Mouse (Mus musculus) midbrain, embryonic 14.5 days (tissue): ENCODE results near the gene Gdf15. TPM values are rescaled to one million over a fixed set of nuclear protein-coding genes. Genes with fewer than 3 reads are reported as not detected.
A peak's percentile ranks its signal among the peaks of the same experiment; 100 is the strongest.

ENCODE experiments used
- ATAC-seq: fragments of 200-750 bp; cut with Nextera tagmentation; 2 replicates; pipeline ENCODE4 v1.8.0; 2017; ENCODE audit warnings: moderate number of reproducible peaks, moderate library complexity; ENCODE audit not compliant: low FRiP score, low TSS enrichment
- DNase-seq: peaks from one replicate; pipeline ENCODE4 v3.0.0-alpha.2; 2015
- H3K27ac ChIP-seq: fragments of 300-500 bp; sonication (generic); replicated peaks from 2 replicates; pipeline ENCODE4 v1.5.1; 2014; ENCODE audit warnings: mild to moderate bottlenecking, low read depth, low read length, moderate library complexity
- H3K27me3 ChIP-seq: fragments of 300-500 bp; sonication (generic); 2 replicates; pipeline ENCODE4 v1.6.1; 2014; ENCODE audit warnings: low read length, control low read depth, mixed read lengths; ENCODE audit not compliant: control insufficient read depth, insufficient read depth
- H3K36me3 ChIP-seq: fragments of 300-500 bp; sonication (generic); 2 replicates; pipeline ENCODE4 v1.6.1; 2014; ENCODE audit warnings: low read length, control low read depth; ENCODE audit not compliant: control insufficient read depth, insufficient read depth
- H3K4me1 ChIP-seq: fragments of 300-500 bp; sonication (generic); 2 replicates; pipeline ENCODE4 v1.6.1; 2014; ENCODE audit warnings: mild to moderate bottlenecking, antibody characterized with exemption, low read length, control low read depth; ENCODE audit not compliant: control insufficient read depth, insufficient read depth
- H3K4me2 ChIP-seq: fragments of 300-500 bp; sonication (generic); 2 replicates; pipeline ENCODE4 v1.6.1; 2014; ENCODE audit warnings: mild to moderate bottlenecking, low read length, moderate library complexity
- H3K4me3 ChIP-seq: fragments of 300-500 bp; sonication (generic); replicated peaks from 2 replicates; pipeline ENCODE4 v1.5.1; 2014; ENCODE audit warnings: low read depth, low read length
- H3K9ac ChIP-seq: fragments of 300-500 bp; sonication (generic); replicated peaks from 2 replicates; pipeline ENCODE4 v1.6.1; 2014; ENCODE audit warnings: mild to moderate bottlenecking, low read length, moderate library complexity
- H3K9me3 ChIP-seq: fragments of 300-500 bp; sonication (generic); 2 replicates; pipeline ENCODE4 v1.6.1; 2016; ENCODE audit warnings: low read length, control low read depth, mixed read lengths; ENCODE audit not compliant: control insufficient read depth
- WGBS: fragments of 180-500 bp; shearing (Covaris S2); extraction: QIAGEN DNeasy Blood & Tissue Kit; methylation state at CpG from one replicate; pipeline ENCODE4 v1.1.7; 2014; 5-methylcytosine and 5-hydroxymethylcytosine counted together
- polyA plus RNA-seq: library from polyadenylated mRNA; unstranded; fragments of >200 nt; fragmentation: Nextera tagmentation; extraction: Ambion mirVana; gene quantifications from 2 replicates; pipeline ENCODE4 v1.2.1, GENCODE M21; 2014

The Gdf15 gene
- polyA plus RNA-seq, 1 experiment from 2014 or later, result 0.20 TPM

- H3K27me3 ChIP-seq, result no peaks in the 10 kb centered on the region
- H3K4me3 ChIP-seq, result peak within 1 kb of the TSS; percentile 79
- H3K27ac ChIP-seq, result peak within 1 kb of the TSS; percentile 86
- H3K4me1 ChIP-seq, result peaks cover 41% of the 10 kb centered on the region
- DNase-seq (no peak), ATAC-seq (no peak)
- WGBS, result 6% methylated on average over 26 of the region's 26 CpGs
- peak within 1 kb of the TSS; percentile 72 for H3K4me2 ChIP-seq
- no peaks in the 10 kb centered on the region for H3K36me3 ChIP-seq
- H3K9ac ChIP-seq, result peak within 1 kb of the TSS; percentile 82
- no peaks in the 10 kb centered on the region for H3K9me3 ChIP-seq
These were observed 23.4 kb downstream of the Gdf15 start, which contains the start of gene Ssbp4 for GRCm38 (mm10) chr8:70608749-70609367. Ssbp4 (minus strand) TSS chr8:70608872.

GRCm38 (mm10) chr8:70607898-70608748 is 24.1 kb downstream of the Gdf15 start:
- no peaks in the 10 kb centered on the region for H3K27me3 ChIP-seq
- H3K9me3 ChIP-seq, result no peaks in the 10 kb centered on the region
- ATAC-seq (peak; percentile 31; the same call in 1 of the 2 replicates), DNase-seq (peak; percentile 85)
- H3K27ac ChIP-seq, result peak overlapping the region; percentile 73
- WGBS, result 2% methylated on average over 84 of the region's 84 CpGs
- H3K4me1 ChIP-seq, result peaks cover 41% of the 10 kb centered on the region
- H3K4me3 ChIP-seq, result peak overlapping the region; percentile 79
- H3K4me2 ChIP-seq, result peak overlapping the region; percentile 72
- no peaks in the 10 kb centered on the region for H3K36me3 ChIP-seq
- peak overlapping the region; percentile 82 for H3K9ac ChIP-seq

- 0 out of 2 replicates have a peak, but pooled peaks have one; percentile 0 for ATAC-seq
These were observed 24.7 kb downstream of the Gdf15 start for GRCm38 (mm10) chr8:70607603-70607897.

DNA sequence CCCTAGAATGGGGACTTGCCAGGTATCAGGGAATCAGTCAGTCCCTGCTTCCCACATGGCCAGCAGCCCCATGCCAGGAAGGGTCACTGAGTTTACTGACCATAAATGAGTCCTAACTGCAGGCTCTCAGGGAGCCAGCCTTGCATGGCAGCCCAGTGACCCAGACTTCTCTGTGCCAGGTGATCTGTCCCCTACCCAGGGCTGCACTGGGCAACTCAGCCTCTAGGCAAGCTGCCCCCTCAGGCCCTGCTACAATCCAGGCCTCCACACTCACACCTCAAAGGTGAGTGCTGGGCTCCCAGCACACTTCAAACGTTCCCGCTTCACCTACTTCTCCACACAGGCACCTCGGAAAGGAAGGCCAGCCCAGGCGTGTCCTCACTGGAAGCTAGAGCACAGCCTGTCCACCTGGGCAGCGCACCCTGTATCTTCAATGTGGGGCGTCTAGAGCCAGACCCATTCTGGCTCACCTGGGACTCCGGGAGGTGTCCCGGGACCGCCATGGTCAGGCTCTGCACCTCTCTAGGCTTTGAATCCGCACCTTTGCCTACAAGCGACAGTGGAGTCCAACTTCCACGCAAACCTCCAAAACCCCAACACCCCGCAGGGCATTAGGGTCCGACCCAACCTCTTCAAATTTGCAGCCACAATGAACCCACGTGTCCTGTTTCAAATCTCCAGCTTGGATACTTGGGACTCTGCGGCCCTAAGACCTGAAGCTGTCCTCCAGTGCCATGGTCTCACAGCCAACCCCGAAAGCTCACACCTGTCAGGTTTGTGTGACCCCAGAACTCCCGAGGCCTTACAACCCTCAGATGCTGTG is 25.3 kb downstream of the Gdf15 start:
- Histone ChIP-seq H3K27ac (no peak overlapping the region), H3K4me2 (peak overlapping the region; percentile 72), H3K9ac (peak overlapping the region; percentile 82), H3K4me1 (peaks cover 41% of the 10 kb centered on the region), H3K36me3 (0 out of 2 replicates have a peak, but pooled peaks cover 3% of the 10 kb centered on the region), H3K9me3 (no peaks in the 10 kb centered on the region), H3K4me3 (peak overlapping the region; percentile 79), H3K27me3 (no peaks in the 10 kb centered on the region)
- no peak for DNase-seq
- 69% methylated on average over 18 of the region's 18 CpGs for WGBS
- ATAC-seq, result no peak

More at GRCm38 (mm10) chr8:70607603-70607897, 24.7 kb downstream of the Gdf15 start:
- WGBS, result 23% methylated on average over 6 of the region's 6 CpGs
- H3K27me3 ChIP-seq, result no peaks in the 10 kb centered on the region
- DNase-seq, result no peak
- H3K4me2 ChIP-seq, result peak overlapping the region; percentile 72
- H3K4me3 ChIP-seq, result peak overlapping the region; percentile 79
- H3K27ac ChIP-seq, result peak overlapping the region; percentile 73; the same call in 1 of the 2 replicates
- peaks cover 41% of the 10 kb centered on the region for H3K4me1 ChIP-seq
- no peaks in the 10 kb centered on the region for H3K9me3 ChIP-seq
- H3K36me3 ChIP-seq, result no peaks in the 10 kb centered on the region
- peak overlapping the region; percentile 82 for H3K9ac ChIP-seq

DNA sequence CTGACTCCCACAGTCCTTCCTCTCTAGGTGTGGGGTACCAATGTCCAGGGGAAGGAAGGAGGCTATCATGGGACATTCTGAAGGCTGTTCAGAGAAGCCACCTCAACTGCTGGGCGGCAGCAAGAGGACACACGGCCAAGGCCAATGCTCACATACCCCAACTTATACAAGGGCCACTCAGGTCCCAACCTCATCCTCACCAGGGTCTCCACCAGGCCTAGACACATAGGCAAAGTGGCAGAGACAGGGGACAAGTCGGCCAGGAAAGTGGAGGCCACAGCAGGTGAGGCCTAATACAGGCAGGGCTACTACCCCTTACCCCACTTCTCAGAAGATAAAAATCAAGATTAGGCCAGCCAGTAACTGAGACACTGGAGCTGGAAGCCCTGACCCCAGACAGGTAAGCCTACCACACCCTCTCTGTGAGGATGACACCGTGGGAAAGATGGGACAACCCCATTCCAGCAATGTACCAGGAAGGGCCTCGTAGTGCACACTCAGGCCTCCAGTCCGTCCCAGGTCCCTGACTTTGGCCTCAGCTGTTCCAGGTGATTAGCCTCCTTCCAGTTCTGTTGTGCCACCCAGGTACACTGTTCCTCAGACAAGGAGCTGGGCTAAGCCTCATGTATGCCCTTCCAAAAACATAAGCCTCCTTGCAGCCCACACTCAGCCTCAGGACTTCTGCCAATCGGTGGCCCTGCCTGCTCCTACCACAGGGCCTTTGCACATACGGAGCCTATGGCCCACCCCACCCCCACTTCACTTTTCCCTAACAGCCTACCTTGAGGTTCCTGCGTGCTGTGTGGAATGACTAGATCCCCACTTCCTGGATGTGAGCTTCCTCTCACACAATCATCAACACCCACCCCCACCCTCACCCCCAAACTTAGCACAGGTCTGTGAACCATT is 26.1 kb downstream of the Gdf15 start:
- Histone ChIP-seq H3K27me3 (no peaks in the 10 kb centered on the region), H3K27ac (no peak overlapping the region), H3K9me3 (no peaks in the 10 kb centered on the region), H3K4me2 (peak overlapping the region; percentile 72), H3K36me3 (0 out of 2 replicates have a peak, but pooled peaks cover 5% of the 10 kb centered on the region), H3K4me1 (peaks cover 45% of the 10 kb centered on the region), H3K9ac (no peak overlapping the region), H3K4me3 (no peak overlapping the region)
- DNase-seq (no peak), ATAC-seq (no peak)
- WGBS, result 90% methylated on average over 9 of the region's 9 CpGs

DNA sequence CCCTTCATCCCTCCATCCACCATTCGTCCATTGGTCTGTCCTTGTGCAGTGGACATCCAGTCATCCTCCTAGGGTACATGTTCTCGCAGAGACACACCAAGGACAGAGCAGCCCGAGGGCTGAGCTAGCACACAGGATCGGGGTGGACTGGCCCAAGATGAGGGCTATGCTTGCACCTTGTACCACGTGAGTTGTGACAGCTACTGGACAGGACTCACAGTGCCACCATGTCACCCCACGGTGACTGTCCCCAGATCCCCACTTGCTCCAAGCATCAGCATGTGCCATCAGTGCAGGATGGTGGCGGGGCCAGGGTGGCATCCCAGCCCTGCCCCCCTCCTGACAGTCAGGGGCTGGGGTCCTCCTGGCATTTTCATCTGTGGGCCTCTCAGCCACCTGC is 27.7 kb downstream of the Gdf15 start:
- Histone ChIP-seq H3K9ac (no peak overlapping the region), H3K4me3 (no peak overlapping the region), H3K27me3 (no peaks in the 10 kb centered on the region), H3K9me3 (no peaks in the 10 kb centered on the region), H3K27ac (0 out of 2 replicates have a peak overlapping the region, but pooled peaks have one; percentile 41), H3K4me1 (peaks cover 47% of the 10 kb centered on the region), H3K36me3 (0 out of 2 replicates have a peak, but pooled peaks cover 5% of the 10 kb centered on the region), H3K4me2 (no peak overlapping the region)
- 85% methylated on average over 7 of the region's 7 CpGs for WGBS
- DNase-seq (no peak), ATAC-seq (no peak)

DNA sequence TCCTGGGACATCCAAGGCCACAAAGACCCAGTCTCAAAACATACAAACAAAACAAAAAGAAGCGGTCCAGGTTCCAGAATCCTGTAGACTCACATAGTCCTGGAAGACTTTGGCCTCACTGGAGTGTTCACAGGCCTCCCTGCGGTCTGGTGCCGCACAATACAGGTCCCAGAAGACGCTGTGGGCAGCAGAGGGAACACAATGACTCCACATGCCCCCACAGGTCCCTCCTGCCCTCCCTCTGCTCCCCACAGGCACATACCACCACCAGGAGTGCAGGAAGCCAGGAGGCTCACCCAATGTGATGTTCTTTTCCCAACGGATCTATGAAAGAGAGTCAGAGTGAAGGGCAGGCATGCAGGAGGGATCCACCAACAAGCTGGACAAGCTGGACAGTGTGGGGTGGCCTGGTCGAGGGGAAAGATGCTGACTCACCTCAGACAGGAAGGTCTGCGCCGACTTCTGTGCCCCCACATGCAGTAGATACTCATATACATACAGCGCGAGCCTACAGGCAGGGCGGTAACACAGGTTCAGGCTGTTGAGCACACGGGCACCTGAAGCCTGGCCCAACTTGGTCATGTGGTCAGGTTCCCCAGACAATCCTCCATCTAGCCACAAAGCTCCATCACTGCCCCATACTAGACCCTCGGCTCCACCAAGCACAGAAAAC is 30.0 kb downstream of the Gdf15 start:
- no peak overlapping the region for H3K4me3 ChIP-seq
- peaks cover 5% of the 10 kb centered on the region; the same call in 1 of the 2 replicates for H3K36me3 ChIP-seq
- H3K9ac ChIP-seq, result no peak overlapping the region
- H3K27me3 ChIP-seq, result no peaks in the 10 kb centered on the region
- no peaks in the 10 kb centered on the region for H3K9me3 ChIP-seq
- no peak for DNase-seq
- no peak for ATAC-seq
- H3K4me2 ChIP-seq, result no peak overlapping the region
- peaks cover 57% of the 10 kb centered on the region for H3K4me1 ChIP-seq
- WGBS, result 95% methylated on average over 13 of the region's 13 CpGs
- H3K27ac ChIP-seq, result peak overlapping the region; percentile 86
